Mouse (Mus musculus) liver, adult (tissue): Measurements from ENCODE around the gene Nudt11.
"Not testable (repeated sequence)": the region's sequence is repeated elsewhere in the genome, so short reads cannot be mapped to it uniquely, and the experiment has no call there.

Source experiments
- GATA4 ChIP-seq: IDR thresholded peaks from 2 replicates; pipeline ENCODE4 v1.6.1; 2014; ENCODE audit warnings: mild to moderate bottlenecking, low read length; ENCODE audit not compliant: insufficient replicate concordance

The Nudt11 gene

DNA sequence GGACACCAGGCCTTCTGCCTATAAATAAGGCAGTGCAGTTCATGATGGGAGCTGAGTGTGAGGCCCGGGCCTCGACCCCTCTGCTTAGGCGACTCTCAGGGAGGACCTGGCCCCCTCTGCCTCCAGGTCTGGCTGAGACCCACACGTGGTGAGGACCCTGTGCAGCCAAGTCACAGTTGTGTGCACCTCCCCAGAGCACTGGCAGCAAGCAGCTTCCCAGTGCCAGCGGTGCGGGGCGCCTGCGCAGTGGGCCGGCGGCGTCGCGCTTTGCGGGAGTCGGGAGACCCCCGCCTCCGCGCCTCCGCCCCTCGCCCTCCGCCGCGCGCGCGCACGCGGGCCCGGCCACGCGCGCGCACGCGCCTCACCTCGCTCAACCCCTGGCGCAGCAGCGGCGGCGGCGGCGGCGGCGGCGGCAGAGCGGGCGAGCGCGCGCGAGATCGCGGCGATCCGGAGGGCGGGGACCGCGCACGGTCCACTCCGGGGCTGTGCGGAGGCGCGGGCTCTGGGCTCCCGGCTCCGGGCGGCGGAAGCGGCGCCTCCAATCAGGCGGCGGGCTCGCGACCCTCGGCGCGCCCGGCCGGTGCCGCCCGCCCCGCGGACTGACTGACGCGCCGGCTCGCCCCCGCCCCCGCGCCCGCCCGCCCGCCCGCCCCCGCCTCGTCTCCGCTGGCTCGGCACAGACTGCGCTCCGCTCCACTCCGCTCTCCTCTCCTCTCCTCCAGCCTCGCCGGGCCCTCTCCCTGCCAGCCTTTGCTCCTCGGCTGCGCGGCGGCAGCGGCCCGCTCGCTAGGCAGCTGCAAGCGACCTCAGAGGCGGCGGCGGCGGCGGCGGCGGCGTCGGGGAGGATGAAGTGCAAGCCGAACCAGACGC, at the start of gene Nudt11:
Gene Nudt11, plus strand, starts transcription at position 388 of the 870 bp plus-strand sequence.
- not testable (repeated sequence) for TF ChIP-seq GATA4

DNA sequence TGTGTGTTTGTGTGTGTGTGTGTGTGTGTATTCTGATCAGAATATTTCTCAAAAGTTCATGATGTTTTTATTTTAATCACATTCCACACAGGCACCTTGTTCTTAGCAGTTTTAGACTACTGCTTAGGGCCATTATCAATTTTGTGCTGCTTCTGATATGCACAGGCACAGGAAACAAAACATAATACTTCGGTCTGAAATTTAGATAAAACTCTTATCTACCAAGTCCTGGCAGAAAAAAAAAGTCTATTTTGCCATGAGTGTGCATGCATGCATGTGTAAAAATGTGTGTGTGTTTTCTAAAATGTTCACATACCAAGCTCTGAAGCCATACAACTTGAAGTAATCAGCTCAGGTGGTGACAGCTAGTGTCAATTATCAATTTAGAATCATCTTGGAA, 14.3 kb downstream of the Nudt11 start:
- no peak for TF ChIP-seq GATA4

DNA sequence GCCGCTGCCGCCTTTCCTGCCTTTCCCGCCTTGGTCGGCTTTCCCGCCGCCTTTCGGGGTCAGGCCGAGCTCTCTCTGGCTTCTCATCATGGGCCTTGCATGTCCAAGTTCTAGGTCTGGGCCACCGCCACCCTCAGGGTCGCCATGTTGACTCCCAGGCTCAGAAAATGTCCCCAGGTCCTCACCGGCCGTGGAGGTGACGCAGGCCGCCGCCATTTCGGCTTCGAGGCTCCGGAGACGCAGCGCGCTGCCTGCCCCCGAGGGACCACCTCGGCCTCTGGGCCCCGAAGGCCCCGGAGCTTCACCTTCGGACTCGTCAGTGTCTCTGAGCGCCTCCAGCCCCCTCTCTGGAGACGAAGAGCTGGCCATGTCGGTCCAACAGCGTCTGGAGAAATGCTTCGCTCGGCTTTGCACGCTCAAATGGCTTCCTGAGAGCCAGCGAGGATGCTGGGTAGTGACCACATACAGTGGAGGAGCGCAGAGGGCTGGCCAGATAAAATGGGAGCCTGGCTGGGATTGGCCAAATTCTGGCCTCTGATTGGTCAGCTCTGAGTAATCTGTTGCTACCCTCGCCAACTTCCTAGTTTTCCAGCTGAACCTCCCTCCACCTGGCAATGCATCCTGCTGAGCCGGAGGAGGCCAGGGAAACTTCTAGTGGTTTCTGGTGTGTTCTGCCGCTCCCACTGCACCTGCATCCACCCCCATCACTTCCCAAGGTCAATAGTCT, 35.9 kb downstream of the Nudt11 start, which contains the start of gene AU022751:
Gene AU022751, minus strand, starts transcription at position 466 of the 727 bp plus-strand sequence.
- no peak for TF ChIP-seq GATA4

DNA sequence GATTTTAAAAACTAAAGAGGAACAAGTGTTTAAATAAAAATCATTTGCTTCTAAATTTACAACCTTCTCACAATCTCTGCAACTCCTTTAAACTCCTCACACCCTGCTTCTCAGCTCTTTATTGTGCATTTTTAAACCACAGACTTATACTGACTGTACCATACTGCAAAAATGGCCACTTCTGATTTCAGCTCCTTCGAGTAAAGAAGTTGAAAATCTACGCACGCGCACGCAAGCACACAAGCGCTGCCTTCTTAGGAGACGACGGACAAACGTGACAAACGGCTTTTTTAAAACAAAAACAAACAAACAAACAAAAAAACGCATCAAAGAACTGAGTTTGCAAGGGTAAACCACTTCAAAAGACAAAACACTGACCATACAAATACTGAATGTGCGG, 44.3 kb downstream of the Nudt11 start:
- TF ChIP-seq GATA4, result no peak

DNA sequence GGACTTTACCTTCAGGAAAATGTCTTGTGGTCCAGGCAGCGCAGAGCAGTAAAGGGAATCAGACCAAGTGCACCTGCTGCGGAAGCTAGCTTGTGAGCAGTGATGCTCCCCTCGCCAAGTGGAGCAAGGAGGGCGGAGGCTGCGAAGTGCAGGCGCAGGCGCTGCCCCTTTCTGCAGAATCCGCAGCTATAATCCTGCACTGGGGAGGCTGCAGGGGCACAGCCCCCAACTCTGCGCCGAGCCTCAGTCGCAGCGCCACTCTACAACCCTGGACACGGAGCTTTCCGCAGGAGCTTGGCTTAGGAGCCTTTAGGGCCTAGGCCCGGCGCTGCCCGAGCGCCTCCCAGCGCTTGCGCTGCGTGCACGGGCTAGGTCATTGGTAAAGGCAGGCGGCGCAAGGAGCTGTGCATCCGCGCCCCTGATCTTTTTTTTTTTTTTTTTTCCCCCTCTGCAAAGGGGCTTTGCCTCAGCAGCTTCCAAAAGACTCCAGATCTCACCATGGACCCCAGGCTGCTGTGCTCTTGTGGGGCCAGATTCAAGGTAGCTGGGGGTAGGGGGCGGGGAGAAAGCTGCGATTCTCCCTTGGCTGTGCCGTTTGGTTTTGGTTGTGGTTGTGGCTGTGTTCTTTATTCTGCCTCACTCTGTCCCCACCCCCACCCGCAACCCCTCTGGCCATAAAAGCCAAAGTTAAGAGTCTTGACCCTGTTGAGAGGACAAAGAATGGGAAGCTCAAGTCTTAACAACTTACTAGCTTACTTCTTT, 44.9 kb downstream of the Nudt11 start:
- no peak for TF ChIP-seq GATA4
